11 mouse cellular contexts compared by ENCODE assay signal in genomic region chr13:10654086-10654422, GRCm38 (mm10).
A peak's percentile ranks its signal among the peaks of the same experiment; 100 is the strongest.
DNase-seq lines count a peak whose midpoint lies in the region; ATAC-seq and TF ChIP-seq lines count a peak whose summit lies in the region.
"Had no signal": no experiment of that assay in that cellular context is flagged by ENCODE, and none has a peak within 500 bp of the region (broad histone marks: within the 10 kb centered on the region; RNA-seq: fewer than 3 reads in every experiment).

No protein-coding gene starts in this region.

- H3K4me1 ChIP-seq in forebrain, embryonic 14.5 days (ENCODE audit: control insufficient read depth, insufficient read depth, low read length), result no peaks in the 10 kb centered on the region
- H3K4me1 ChIP-seq in forebrain, postnatal 0 days (ENCODE audit: insufficient read depth), result no peaks in the 10 kb centered on the region
- no peaks in the 10 kb centered on the region for H3K4me1 ChIP-seq in forebrain, embryonic 10.5 days
- H3K4me1 ChIP-seq: embryonic facial prominence, embryonic 13.5 days; limb, embryonic 13.5 days had no signal

- no peak overlapping the region for H3K9ac ChIP-seq in forebrain, embryonic 14.5 days (ENCODE audit: low read length)
- no peak overlapping the region for H3K9ac ChIP-seq in forebrain, postnatal 0 days
- H3K9ac ChIP-seq: embryonic facial prominence, embryonic 13.5 days; limb, embryonic 13.5 days had no signal

- WGBS in forebrain, embryonic 14.5 days, result 67% methylated on average over 2 of the region's 2 CpGs
- 38% methylated on average over 2 of the region's 2 CpGs for WGBS in forebrain, postnatal 0 days
- WGBS in forebrain, embryonic 10.5 days, result 77% methylated on average over 2 of the region's 2 CpGs

- ATAC-seq in forebrain, embryonic 14.5 days, result no peak; the same call in 1 of the 2 replicates
- ATAC-seq in forebrain, postnatal 0 days, result no peak
- ATAC-seq in inflammation-experienced regulatory T-cells, adult 6 months, result no peak

- no peak overlapping the region for H3K4me2 ChIP-seq in forebrain, embryonic 14.5 days (ENCODE audit: low read length)
- no peak overlapping the region for H3K4me2 ChIP-seq in forebrain, postnatal 0 days (ENCODE audit: low read depth)
- H3K4me2 ChIP-seq: embryonic facial prominence, embryonic 13.5 days; limb, embryonic 13.5 days had no signal

- H3K4me3 ChIP-seq in forebrain, embryonic 14.5 days (ENCODE audit: low read depth, low read length), result no peak overlapping the region
- no peak overlapping the region for H3K4me3 ChIP-seq in forebrain, postnatal 0 days (ENCODE audit: low read depth, low read length)
- H3K4me3 ChIP-seq in layer of hippocampus, adult 2 months, result no peak overlapping the region
- no peak overlapping the region for H3K4me3 ChIP-seq in forebrain, embryonic 10.5 days
- H3K4me3 ChIP-seq: embryonic facial prominence, embryonic 13.5 days; limb, embryonic 13.5 days had no signal

- peak; percentile 3 for DNase-seq in forebrain, embryonic 14.5 days (ENCODE audit: low spot score)
- DNase-seq in forebrain, postnatal 0 days, result no peak
- DNase-seq in layer of hippocampus, adult 2 months (ENCODE audit: low spot score in 2 of 2), result no peak
- DNase-seq in layer of hippocampus, postnatal 10 days (ENCODE audit: low spot score in 2 of 2), result no peak
- DNase-seq in brain, adult 2 months (ENCODE audit: low read depth, low spot score), result peak; percentile 35
- peak; percentile 3 to 14 for DNase-seq in gastrocnemius, adult 8-10 months (ENCODE audit: low spot score in 2 of 2)
- DNase-seq in forebrain, embryonic 10.5 days (ENCODE audit: extremely low spot score, low spot score), result no peak

- H3K9me3 ChIP-seq in forebrain, embryonic 14.5 days (replicated peaks; ENCODE audit: control insufficient read depth, low read length), result no peaks in the 10 kb centered on the region
- no peaks in the 10 kb centered on the region for H3K9me3 ChIP-seq in forebrain, postnatal 0 days (ENCODE audit: low read length)
- H3K9me3 ChIP-seq in forebrain, embryonic 10.5 days, result no peaks in the 10 kb centered on the region
- H3K9me3 ChIP-seq: embryonic facial prominence, embryonic 13.5 days; limb, embryonic 13.5 days had no signal

- TF ChIP-seq CTCF in forebrain, postnatal 0 days (IDR thresholded peaks at IDR 0.05; ENCODE audit: low read depth), result no peak
- no peak for TF ChIP-seq CTCF in layer of hippocampus, adult 2 months (conservative IDR thresholded peaks at IDR 0.05)

- no peaks in the 10 kb centered on the region for H3K27me3 ChIP-seq in forebrain, embryonic 14.5 days (replicated peaks; ENCODE audit: control insufficient read depth, insufficient read depth, low read length)
- no peaks in the 10 kb centered on the region for H3K27me3 ChIP-seq in forebrain, postnatal 0 days (ENCODE audit: insufficient read depth, low read length)
- no peaks in the 10 kb centered on the region for H3K27me3 ChIP-seq in forebrain, embryonic 10.5 days (ENCODE audit: poor library complexity, severe bottlenecking)
- H3K27me3 ChIP-seq: embryonic facial prominence, embryonic 13.5 days; limb, embryonic 13.5 days had no signal

- 0 out of 2 replicates have a peak overlapping the region, but pooled peaks have one; percentile 27 for H3K27ac ChIP-seq in forebrain, embryonic 14.5 days (ENCODE audit: low read depth, low read length)
- no peak overlapping the region for H3K27ac ChIP-seq in forebrain, postnatal 0 days (ENCODE audit: low read depth, low read length)
- peak overlapping the region; percentile 62 for H3K27ac ChIP-seq in layer of hippocampus, adult 2 months
- no peak overlapping the region for H3K27ac ChIP-seq in forebrain, embryonic 10.5 days
- H3K27ac ChIP-seq: embryonic facial prominence, embryonic 13.5 days; limb, embryonic 13.5 days; stomach, postnatal 0 days had no signal

- H3K36me3 ChIP-seq in forebrain, embryonic 14.5 days (ENCODE audit: control insufficient read depth, insufficient read depth, low read length), result no peaks in the 10 kb centered on the region
- H3K36me3 ChIP-seq in forebrain, postnatal 0 days (ENCODE audit: insufficient read depth), result no peaks in the 10 kb centered on the region
- H3K36me3 ChIP-seq in forebrain, embryonic 10.5 days (replicated peaks), result no peaks in the 10 kb centered on the region
- H3K36me3 ChIP-seq: embryonic facial prominence, embryonic 13.5 days; limb, embryonic 13.5 days had no signal

Comparison
In these comparisons a context has a peak if more than half of its experiments do, and no peak if none do; other contexts are left out.
1. DNase-seq: peak in forebrain, embryonic 14.5 days (single experiment), brain, adult 2 months (single experiment) and gastrocnemius, adult 8-10 months (2 of 2); none in forebrain, postnatal 0 days (single experiment), layer of hippocampus, adult 2 months (0 of 2), layer of hippocampus, postnatal 10 days (0 of 2) and forebrain, embryonic 10.5 days (single experiment).
2. H3K27ac ChIP-seq: peak in forebrain, embryonic 14.5 days (single experiment) and layer of hippocampus, adult 2 months (single experiment); none in forebrain, postnatal 0 days (single experiment) and forebrain, embryonic 10.5 days (single experiment).